Mouse (Mus musculus) hindbrain, embryonic 10.5 days (tissue): ENCODE measurements at regions not wholly inside any gene's neighbourhood (a gene's known extent, or its start where the extent isn't known, plus 50 kb on each side); places are given as distances from the start of the nearest gene placed in this dataset.

Source experiments
- DNase-seq: peaks from one replicate; pipeline ENCODE4 v3.0.0-alpha.2; 2017; ENCODE audit warnings: low spot score
- H3K27ac ChIP-seq: fragments of 300-500 bp; sonication (generic); 2 replicates; pipeline ENCODE4 v1.5.1; 2016; ENCODE audit warnings: mild to moderate bottlenecking, moderate library complexity
- H3K27me3 ChIP-seq: fragments of 300-500 bp; sonication (generic); 2 replicates; pipeline ENCODE4 v1.6.1; 2016; ENCODE audit warnings: mild to moderate bottlenecking; ENCODE audit not compliant: poor library complexity, insufficient read depth, severe bottlenecking
- H3K36me3 ChIP-seq: fragments of 300-500 bp; sonication (generic); 2 replicates; pipeline ENCODE4 v1.6.1; 2016; ENCODE audit warnings: mild to moderate bottlenecking, moderate library complexity
- H3K4me1 ChIP-seq: fragments of 300-500 bp; sonication (generic); replicated peaks from 2 replicates; pipeline ENCODE4 v1.6.1; 2016; ENCODE audit warnings: mild to moderate bottlenecking
- H3K4me3 ChIP-seq: fragments of 300-500 bp; sonication (generic); 2 replicates; pipeline ENCODE4 v1.5.1; 2016; ENCODE audit warnings: mild to moderate bottlenecking, moderate library complexity
- H3K9me3 ChIP-seq: fragments of 300-500 bp; sonication (generic); 2 replicates; pipeline ENCODE4 v1.6.1; 2016; ENCODE audit warnings: mild to moderate bottlenecking, moderate library complexity
- WGBS: fragments of 180-500 bp; shearing (Covaris S2); methylation state at CpG from one replicate; pipeline ENCODE4 v1.1.7; 2016; 5-methylcytosine and 5-hydroxymethylcytosine counted together

- H3K27ac ChIP-seq: no peak overlapping the region
- no peak overlapping the region for H3K4me3 ChIP-seq
Observed at GRCm38 (mm10) chrX:11722730-11723129, 395.1 kb downstream of the H2al1j start.

GRCm38 (mm10) chrX:11724718-11725117, 397.1 kb downstream of the H2al1j start:
- Histone ChIP-seq H3K9me3 (no peaks in the 10 kb centered on the region), H3K4me1 (0 out of 2 replicates have a peak, but pooled peaks cover 7% of the 10 kb centered on the region), H3K4me3 (no peak overlapping the region), H3K36me3 (no peaks in the 10 kb centered on the region), H3K27ac (no peak overlapping the region), H3K27me3 (peaks cover 79% of the 10 kb centered on the region)
- WGBS: 93% methylated on average over 8 of the region's 8 CpGs
- DNase-seq: no peak

More at GRCm38 (mm10) chrX:11722730-11723129, 395.1 kb downstream of the H2al1j start:
- 66% methylated on average over 4 of the region's 4 CpGs for WGBS
- no peak for DNase-seq
- H3K27me3 ChIP-seq: peaks cover 76% of the 10 kb centered on the region
- H3K4me1 ChIP-seq: 0 out of 2 replicates have a peak, but pooled peaks cover 7% of the 10 kb centered on the region
- no peaks in the 10 kb centered on the region for H3K36me3 ChIP-seq
- H3K9me3 ChIP-seq: no peaks in the 10 kb centered on the region

GRCm38 (mm10) chrX:11726524-11727231, 399.1 kb downstream of the H2al1j start:
- Histone ChIP-seq H3K27me3 (peaks cover 79% of the 10 kb centered on the region), H3K4me3 (no peak overlapping the region), H3K9me3 (no peaks in the 10 kb centered on the region), H3K27ac (no peak overlapping the region), H3K36me3 (no peaks in the 10 kb centered on the region), H3K4me1 (0 out of 2 replicates have a peak, but pooled peaks cover 7% of the 10 kb centered on the region)
- WGBS: 37% methylated on average over 8 of the region's 8 CpGs
- DNase-seq: no peak

- Histone ChIP-seq H3K4me3 (no peak overlapping the region), H3K27ac (no peak overlapping the region), H3K9me3 (no peaks in the 10 kb centered on the region), H3K27me3 (peaks cover 80% of the 10 kb centered on the region), H3K4me1 (0 out of 2 replicates have a peak, but pooled peaks cover 3% of the 10 kb centered on the region), H3K36me3 (no peaks in the 10 kb centered on the region)
- WGBS: 92% methylated on average over 4 of the region's 4 CpGs
- DNase-seq: no peak
Observed at GRCm38 (mm10) chrX:11728481-11728880, 400.9 kb downstream of the H2al1j start.

- peaks cover 87% of the 10 kb centered on the region for H3K27me3 ChIP-seq
Observed at GRCm38 (mm10) chrX:11729992-11730391, 402.4 kb downstream of the H2al1j start.

GRCm38 (mm10) chrX:11732371-11732770, 404.7 kb downstream of the H2al1j start:
- no peaks in the 10 kb centered on the region for H3K9me3 ChIP-seq
- H3K27ac ChIP-seq: no peak overlapping the region
- H3K36me3 ChIP-seq: no peaks in the 10 kb centered on the region
- H3K4me3 ChIP-seq: no peak overlapping the region
- peaks cover 91% of the 10 kb centered on the region for H3K27me3 ChIP-seq
- no peak for DNase-seq
- peaks cover 14% of the 10 kb centered on the region for H3K4me1 ChIP-seq
- WGBS: 94% methylated on average over 2 of the region's 2 CpGs

More at GRCm38 (mm10) chrX:11729992-11730391, 402.4 kb downstream of the H2al1j start:
- Histone ChIP-seq H3K4me3 (no peak overlapping the region), H3K4me1 (peaks cover 10% of the 10 kb centered on the region), H3K36me3 (no peaks in the 10 kb centered on the region), H3K9me3 (no peaks in the 10 kb centered on the region), H3K27ac (no peak overlapping the region)
- DNase-seq: no peak
- 78% methylated on average over 6 of the region's 6 CpGs for WGBS

GRCm38 (mm10) chrX:11734505-11735435, 407.1 kb downstream of the H2al1j start:
- Histone ChIP-seq H3K27ac (peak overlapping the region; percentile 45; the same call in 1 of the 2 replicates), H3K36me3 (no peaks in the 10 kb centered on the region), H3K9me3 (no peaks in the 10 kb centered on the region), H3K4me1 (peaks cover 14% of the 10 kb centered on the region), H3K4me3 (no peak overlapping the region), H3K27me3 (peaks cover 93% of the 10 kb centered on the region)
- WGBS: 16% methylated on average over 27 of the region's 27 CpGs
- peak; percentile 14 for DNase-seq

GRCm38 (mm10) chrX:11735516-11736170, 408.0 kb downstream of the H2al1j start:
- Histone ChIP-seq H3K4me1 (peaks cover 14% of the 10 kb centered on the region), H3K4me3 (no peak overlapping the region), H3K9me3 (no peaks in the 10 kb centered on the region), H3K27me3 (peaks cover 97% of the 10 kb centered on the region), H3K36me3 (no peaks in the 10 kb centered on the region), H3K27ac (no peak overlapping the region)
- 39% methylated on average over 17 of the region's 17 CpGs for WGBS
- DNase-seq: no peak

GRCm38 (mm10) chrX:11736481-11736880, 408.9 kb downstream of the H2al1j start:
- no peaks in the 10 kb centered on the region for H3K36me3 ChIP-seq
- H3K27me3 ChIP-seq: peaks cover 92% of the 10 kb centered on the region
- WGBS: 88% methylated on average over 3 of the region's 3 CpGs
- no peak for DNase-seq
- no peak overlapping the region for H3K4me3 ChIP-seq
- H3K4me1 ChIP-seq: peaks cover 14% of the 10 kb centered on the region
- H3K27ac ChIP-seq: no peak overlapping the region
- no peaks in the 10 kb centered on the region for H3K9me3 ChIP-seq

- Histone ChIP-seq H3K4me3 (no peak overlapping the region), H3K4me1 (peaks cover 11% of the 10 kb centered on the region), H3K27me3 (peaks cover 72% of the 10 kb centered on the region), H3K27ac (no peak overlapping the region), H3K9me3 (no peaks in the 10 kb centered on the region), H3K36me3 (no peaks in the 10 kb centered on the region)
- WGBS: 48% methylated on average over 7 of the region's 7 CpGs
- DNase-seq: peak; percentile 16
Observed at GRCm38 (mm10) chrX:11739565-11739964, 411.9 kb downstream of the H2al1j start.

GRCm38 (mm10) chrX:11745911-11746310, 414.2 kb downstream of the Bcor start:
- 0 out of 2 replicates have a peak, but pooled peaks cover 2% of the 10 kb centered on the region for H3K4me1 ChIP-seq
- H3K36me3 ChIP-seq: no peaks in the 10 kb centered on the region
- no peak overlapping the region for H3K4me3 ChIP-seq
- peaks cover 51% of the 10 kb centered on the region for H3K27me3 ChIP-seq
- H3K27ac ChIP-seq: no peak overlapping the region
- no peak for DNase-seq
- no peaks in the 10 kb centered on the region for H3K9me3 ChIP-seq
- WGBS: 18% methylated on average over 3 of the region's 3 CpGs

- H3K27ac ChIP-seq: no peak overlapping the region
- no peak for DNase-seq
- peaks cover 61% of the 10 kb centered on the region for H3K27me3 ChIP-seq
- H3K4me1 ChIP-seq: 0 out of 2 replicates have a peak, but pooled peaks cover 2% of the 10 kb centered on the region
- 79% methylated on average over 4 of the region's 4 CpGs for WGBS
- no peaks in the 10 kb centered on the region for H3K36me3 ChIP-seq
- H3K4me3 ChIP-seq: no peak overlapping the region
- no peaks in the 10 kb centered on the region for H3K9me3 ChIP-seq
Observed at GRCm38 (mm10) chrX:11747386-11748121, 412.6 kb downstream of the Bcor start.
